Mouse (Mus musculus) forebrain, embryonic 13.5 days (tissue): ENCODE results near the gene Trhr2. TPM values are rescaled to one million over a fixed set of nuclear protein-coding genes. Genes with fewer than 3 reads are reported as not detected.
"Not testable (repeated sequence)": the region's sequence is repeated elsewhere in the genome, so short reads cannot be mapped to it uniquely, and the experiment has no call there.

Source experiments
- ATAC-seq: fragments of 200-750 bp; cut with Nextera tagmentation; 2 replicates; pipeline ENCODE4 v1.8.0; 2017
- H3K27ac ChIP-seq: fragments of 300-500 bp; sonication (generic); 2 replicates; pipeline ENCODE4 v1.5.1; 2015; ENCODE audit warnings: inconsistent platforms, mild to moderate bottlenecking, moderate library complexity
- H3K27me3 ChIP-seq: fragments of 300-500 bp; sonication (generic); 2 replicates; pipeline ENCODE4 v1.6.1; 2015; ENCODE audit warnings: mild to moderate bottlenecking, inconsistent platforms
- H3K36me3 ChIP-seq: fragments of 300-500 bp; sonication (generic); 2 replicates; pipeline ENCODE4 v1.6.1; 2015; ENCODE audit warnings: mild to moderate bottlenecking, inconsistent platforms; ENCODE audit not compliant: poor library complexity, severe bottlenecking
- H3K4me1 ChIP-seq: fragments of 300-500 bp; sonication (generic); 2 replicates; pipeline ENCODE4 v1.6.1; 2015; ENCODE audit warnings: inconsistent platforms
- H3K4me2 ChIP-seq: fragments of 300-500 bp; sonication (generic); 2 replicates; pipeline ENCODE4 v1.6.1; 2015; ENCODE audit warnings: inconsistent platforms, mild to moderate bottlenecking, moderate library complexity
- H3K4me3 ChIP-seq: fragments of 300-500 bp; sonication (generic); 2 replicates; pipeline ENCODE4 v1.5.1; 2015; ENCODE audit warnings: mild to moderate bottlenecking, inconsistent platforms
- H3K9ac ChIP-seq: fragments of 300-500 bp; sonication (generic); 2 replicates; pipeline ENCODE4 v1.6.1; 2015; ENCODE audit warnings: mild to moderate bottlenecking, inconsistent platforms
- H3K9me3 ChIP-seq: fragments of 300-500 bp; sonication (generic); replicated peaks from 2 replicates; pipeline ENCODE4 v1.6.1; 2016; ENCODE audit warnings: inconsistent platforms
- WGBS: fragments of 180-500 bp; shearing (Covaris S2); methylation state at CpG from one replicate; pipeline ENCODE4 v1.1.7; 2015; 5-methylcytosine and 5-hydroxymethylcytosine counted together
- polyA plus RNA-seq: library from polyadenylated mRNA; unstranded; fragments of >200 nt; fragmentation: Nextera tagmentation; extraction: Ambion mirVana; gene quantifications from 2 replicates; pipeline ENCODE4 v1.2.1, GENCODE M21; 2015

The Trhr2 gene
- polyA plus RNA-seq, 1 experiment from 2014 or later: not detected

GRCm38 (mm10) chr8:122323951-122324402 is 36.6 kb downstream of the Trhr2 start:
- ATAC-seq: not testable (repeated sequence)
- peaks cover 24% of the 10 kb centered on the region for H3K4me1 ChIP-seq

GRCm38 (mm10) chr8:122322792-122323191 is 37.8 kb downstream of the Trhr2 start:
- H3K27ac ChIP-seq: no peak overlapping the region; the same call in 1 of the 2 replicates
- peak overlapping the region; percentile 30; the same call in 1 of the 2 replicates for H3K9ac ChIP-seq
- peaks cover 24% of the 10 kb centered on the region for H3K4me1 ChIP-seq
- no peaks in the 10 kb centered on the region for H3K9me3 ChIP-seq
- 64% methylated on average over 11 of the region's 11 CpGs for WGBS
- no peaks in the 10 kb centered on the region for H3K36me3 ChIP-seq
- H3K4me2 ChIP-seq: no peak overlapping the region
- ATAC-seq: no peak
- peaks cover 8% of the 10 kb centered on the region; the same call in 1 of the 2 replicates for H3K27me3 ChIP-seq
- H3K4me3 ChIP-seq: no peak overlapping the region

More at GRCm38 (mm10) chr8:122323951-122324402, 36.6 kb downstream of the Trhr2 start:
- H3K9ac ChIP-seq, H3K4me2 ChIP-seq, H3K27me3 ChIP-seq, H3K27ac ChIP-seq, H3K9me3 ChIP-seq, H3K36me3 ChIP-seq, H3K4me3 ChIP-seq: not testable (repeated sequence)
- 1% methylated on average over 13 of the region's 13 CpGs for WGBS

GRCm38 (mm10) chr8:122322126-122322525 is 38.4 kb downstream of the Trhr2 start:
- Histone ChIP-seq H3K4me3 (no peak overlapping the region), H3K36me3 (no peaks in the 10 kb centered on the region), H3K4me2 (no peak overlapping the region), H3K27me3 (peaks cover 8% of the 10 kb centered on the region; the same call in 1 of the 2 replicates), H3K9me3 (no peaks in the 10 kb centered on the region), H3K4me1 (peaks cover 24% of the 10 kb centered on the region), H3K9ac (no peak overlapping the region), H3K27ac (no peak overlapping the region)
- ATAC-seq: no peak
- 83% methylated on average over 7 of the region's 7 CpGs for WGBS

- Histone ChIP-seq H3K4me3 (no peak overlapping the region), H3K9ac (no peak overlapping the region), H3K27me3 (peaks cover 6% of the 10 kb centered on the region; the same call in 1 of the 2 replicates), H3K9me3 (no peaks in the 10 kb centered on the region), H3K36me3 (no peaks in the 10 kb centered on the region), H3K27ac (no peak overlapping the region), H3K4me2 (no peak overlapping the region), H3K4me1 (peaks cover 24% of the 10 kb centered on the region)
- WGBS: 75% methylated on average over 10 of the region's 10 CpGs
- no peak for ATAC-seq
Observed at GRCm38 (mm10) chr8:122321455-122321921, 39.1 kb downstream of the Trhr2 start.

GRCm38 (mm10) chr8:122320541-122320940 is 40.0 kb downstream of the Trhr2 start:
- Histone ChIP-seq H3K9ac (no peak overlapping the region), H3K27me3 (peaks cover 4% of the 10 kb centered on the region; the same call in 1 of the 2 replicates), H3K36me3 (no peaks in the 10 kb centered on the region), H3K9me3 (no peaks in the 10 kb centered on the region), H3K4me1 (peaks cover 16% of the 10 kb centered on the region), H3K27ac (0 out of 2 replicates have a peak overlapping the region, but pooled peaks have one; percentile 5), H3K4me3 (no peak overlapping the region), H3K4me2 (no peak overlapping the region)
- no peak for ATAC-seq
- WGBS: 13% methylated on average over 3 of the region's 3 CpGs

GRCm38 (mm10) chr8:122319708-122320075 is 40.9 kb downstream of the Trhr2 start:
- WGBS: 67% methylated on average over 7 of the region's 7 CpGs
- H3K9ac ChIP-seq: no peak overlapping the region
- H3K27me3 ChIP-seq: peaks cover 4% of the 10 kb centered on the region; the same call in 1 of the 2 replicates
- H3K4me2 ChIP-seq: no peak overlapping the region
- H3K4me1 ChIP-seq: peaks cover 16% of the 10 kb centered on the region
- ATAC-seq: no peak
- H3K9me3 ChIP-seq: no peaks in the 10 kb centered on the region
- H3K27ac ChIP-seq: no peak overlapping the region
- H3K36me3 ChIP-seq: no peaks in the 10 kb centered on the region
- no peak overlapping the region for H3K4me3 ChIP-seq

GRCm38 (mm10) chr8:122319045-122319707 is 41.4 kb downstream of the Trhr2 start:
- Histone ChIP-seq H3K9me3 (no peaks in the 10 kb centered on the region), H3K4me2 (no peak overlapping the region), H3K36me3 (no peaks in the 10 kb centered on the region), H3K9ac (no peak overlapping the region), H3K4me1 (peaks cover 10% of the 10 kb centered on the region), H3K4me3 (no peak overlapping the region), H3K27me3 (peaks cover 4% of the 10 kb centered on the region; the same call in 1 of the 2 replicates), H3K27ac (no peak overlapping the region)
- WGBS: 75% methylated on average over 11 of the region's 11 CpGs
- no peak for ATAC-seq

GRCm38 (mm10) chr8:122317918-122318475 is 42.5 kb downstream of the Trhr2 start:
- H3K27ac ChIP-seq: no peak overlapping the region
- ATAC-seq: no peak
- no peak overlapping the region for H3K4me3 ChIP-seq
- peaks cover 10% of the 10 kb centered on the region for H3K4me1 ChIP-seq
- WGBS: 60% methylated on average over 8 of the region's 8 CpGs
- H3K9me3 ChIP-seq: no peaks in the 10 kb centered on the region
- H3K36me3 ChIP-seq: no peaks in the 10 kb centered on the region
- H3K27me3 ChIP-seq: peaks cover 4% of the 10 kb centered on the region; the same call in 1 of the 2 replicates
- H3K9ac ChIP-seq: no peak overlapping the region
- H3K4me2 ChIP-seq: no peak overlapping the region

- H3K4me3 ChIP-seq: no peak overlapping the region
- H3K27me3 ChIP-seq: peaks cover 4% of the 10 kb centered on the region; the same call in 1 of the 2 replicates
- H3K4me2 ChIP-seq: no peak overlapping the region
- no peak overlapping the region for H3K27ac ChIP-seq
- no peak for ATAC-seq
- H3K9ac ChIP-seq: no peak overlapping the region
- no peaks in the 10 kb centered on the region for H3K36me3 ChIP-seq
- H3K4me1 ChIP-seq: peaks cover 10% of the 10 kb centered on the region
- WGBS: 57% methylated on average over 2 of the region's 2 CpGs
- no peaks in the 10 kb centered on the region for H3K9me3 ChIP-seq
Observed at GRCm38 (mm10) chr8:122316402-122316801, 44.1 kb downstream of the Trhr2 start.

- ATAC-seq: no peak
- H3K36me3 ChIP-seq: no peaks in the 10 kb centered on the region
- no peak overlapping the region for H3K27ac ChIP-seq
- H3K4me3 ChIP-seq: no peak overlapping the region
- H3K4me2 ChIP-seq: no peak overlapping the region
- H3K27me3 ChIP-seq: peaks cover 4% of the 10 kb centered on the region; the same call in 1 of the 2 replicates
- H3K4me1 ChIP-seq: peaks cover under 1% of the 10 kb centered on the region; the same call in 1 of the 2 replicates
- no peaks in the 10 kb centered on the region for H3K9me3 ChIP-seq
- H3K9ac ChIP-seq: no peak overlapping the region
- 75% methylated on average over 13 of the region's 13 CpGs for WGBS
Observed at GRCm38 (mm10) chr8:122314899-122315496, 45.5 kb downstream of the Trhr2 start.

GRCm38 (mm10) chr8:122313310-122313709 is 47.2 kb downstream of the Trhr2 start:
- Histone ChIP-seq H3K36me3 (no peaks in the 10 kb centered on the region), H3K9me3 (no peaks in the 10 kb centered on the region), H3K4me3 (no peak overlapping the region), H3K27ac (no peak overlapping the region), H3K27me3 (peaks cover 3% of the 10 kb centered on the region; the same call in 1 of the 2 replicates), H3K4me2 (no peak overlapping the region), H3K9ac (no peak overlapping the region), H3K4me1 (no peaks in the 10 kb centered on the region)
- 77% methylated on average over 12 of the region's 12 CpGs for WGBS
- no peak for ATAC-seq

- H3K9me3 ChIP-seq: no peaks in the 10 kb centered on the region
- ATAC-seq: no peak
- H3K36me3 ChIP-seq: no peaks in the 10 kb centered on the region
- peaks cover 4% of the 10 kb centered on the region for H3K4me1 ChIP-seq
- H3K27me3 ChIP-seq: no peaks in the 10 kb centered on the region
- H3K4me2 ChIP-seq: no peak overlapping the region
- no peak overlapping the region for H3K27ac ChIP-seq
- no peak overlapping the region for H3K9ac ChIP-seq
- no peak overlapping the region for H3K4me3 ChIP-seq
- 88% methylated on average over 2 of the region's 2 CpGs for WGBS
Observed at GRCm38 (mm10) chr8:122312553-122312952, 48.0 kb downstream of the Trhr2 start.
